In genomic region chr6:52259811-52260261, GRCm38 (mm10) we compare ENCODE assay signal across 9 mouse cellular contexts. TPM values are rescaled to one million over a fixed set of nuclear protein-coding genes. Genes with fewer than 3 reads are reported as not detected.
DNase-seq lines count a peak whose midpoint lies in the region; ATAC-seq lines count a peak whose summit lies in the region.
"Had no signal": no experiment of that assay in that cellular context is flagged by ENCODE, and none has a peak within 500 bp of the region (broad histone marks: within the 10 kb centered on the region; RNA-seq: fewer than 3 reads in every experiment).

No protein-coding gene starts in this region.

- peaks cover 96% of the 10 kb centered on the region for H3K27me3 ChIP-seq in hindbrain, embryonic 13.5 days
- H3K27me3 ChIP-seq in midbrain, embryonic 14.5 days (ENCODE audit: control insufficient read depth, insufficient read depth, low read length): peaks cover 91% of the 10 kb centered on the region
- H3K27me3 ChIP-seq: Patski had no signal

- under 1% methylated on average over 39 of the region's 39 CpGs for WGBS in hindbrain, embryonic 13.5 days
- WGBS in midbrain, embryonic 14.5 days: under 1% methylated on average over 39 of the region's 39 CpGs

- H3K4me1 ChIP-seq in hindbrain, embryonic 13.5 days (replicated peaks): peaks cover 3% of the 10 kb centered on the region
- H3K4me1 ChIP-seq in midbrain, embryonic 14.5 days (ENCODE audit: control insufficient read depth, insufficient read depth, low read length): no peaks in the 10 kb centered on the region

- no peaks in the 10 kb centered on the region for H3K9me3 ChIP-seq in hindbrain, embryonic 13.5 days
- H3K9me3 ChIP-seq in midbrain, embryonic 14.5 days (ENCODE audit: control insufficient read depth, low read length): no peaks in the 10 kb centered on the region

- DNase-seq in kidney, adult 18-20 months: peak; percentile 51
- no peak for DNase-seq in kidney, postnatal 25 days
- peak; percentile 62 for DNase-seq in ZHBTc4 (ENCODE audit: low read depth, low spot score)
- no peak for DNase-seq in midbrain, embryonic 14.5 days
- DNase-seq in right cerebral cortex, postnatal 36 days (ENCODE audit: low spot score in 2 of 2): no peak
- DNase-seq in left cerebral cortex, postnatal 14 days (ENCODE audit: low spot score in 2 of 2): no peak

- H3K27ac ChIP-seq in hindbrain, embryonic 13.5 days: no peak overlapping the region
- no peak overlapping the region for H3K27ac ChIP-seq in midbrain, embryonic 14.5 days (replicated peaks; ENCODE audit: low read depth, low read length)

- ATAC-seq in hindbrain, embryonic 13.5 days (ENCODE audit: low FRiP score): no peak
- no peak for ATAC-seq in midbrain, embryonic 14.5 days (ENCODE audit: low FRiP score, low TSS enrichment)
- ATAC-seq in megakaryocyte-erythroid progenitor cell, adult 5-6 weeks (replicated peaks; ENCODE audit: low FRiP score, low TSS enrichment, poor library complexity, severe bottlenecking): no peak

- H3K36me3 ChIP-seq in hindbrain, embryonic 13.5 days: no peaks in the 10 kb centered on the region
- no peaks in the 10 kb centered on the region for H3K36me3 ChIP-seq in midbrain, embryonic 14.5 days (ENCODE audit: control insufficient read depth, insufficient read depth, low read length)

- no peak overlapping the region for H3K9ac ChIP-seq in hindbrain, embryonic 13.5 days
- H3K9ac ChIP-seq in midbrain, embryonic 14.5 days (replicated peaks; ENCODE audit: low read length): no peak overlapping the region

- peak overlapping the region; percentile 18 for H3K4me3 ChIP-seq in hindbrain, embryonic 13.5 days
- H3K4me3 ChIP-seq in midbrain, embryonic 14.5 days (replicated peaks; ENCODE audit: low read depth, low read length): 0 out of 2 replicates have a peak overlapping the region, but pooled peaks have one; percentile 12

- intact Hi-C loops in left cerebral cortex, postnatal 14 days (cut with DNase I): loop anchor here (5.0 kb wide), 3 partner anchors 462 to 657 kb away; no protein-coding TSS in a partner anchor

- H3K4me2 ChIP-seq in hindbrain, embryonic 13.5 days: 0 out of 2 replicates have a peak overlapping the region, but pooled peaks have one; percentile 11
- H3K4me2 ChIP-seq in midbrain, embryonic 14.5 days (ENCODE audit: low read length): peak overlapping the region; percentile 36; the same call in 1 of the 2 replicates

RNA-seq across cellular contexts. Expression of gene Hoxa13, which starts 0.8 kb away (rescaled TPM):
- polyA plus RNA-seq in hindbrain, embryonic 13.5 days (2015; fragmentation: Nextera tagmentation; extraction: Ambion mirVana): not detected in 2 replicates
- not detected in 2 replicates for polyA plus RNA-seq in midbrain, embryonic 14.5 days (2014; fragmentation: Nextera tagmentation; extraction: Ambion mirVana)
- not detected for total RNA-seq in left cerebral cortex, postnatal 14 days (2021)
- not detected in 2 replicates for total RNA-seq in megakaryocyte-erythroid progenitor cell, adult 5-6 weeks (2014; fragmentation: Nextera tagmentation)
- total RNA-seq in megakaryocyte-erythroid progenitor cell, adult 5-6 weeks (2017): not detected in 2 replicates

RNA-seq across cellular contexts. Expression of gene Hoxa11, which starts 14.2 kb away (rescaled TPM):
- not detected in 2 replicates for polyA plus RNA-seq in hindbrain, embryonic 13.5 days (2015; fragmentation: Nextera tagmentation; extraction: Ambion mirVana)
- not detected in 2 replicates for polyA plus RNA-seq in midbrain, embryonic 14.5 days (2014; fragmentation: Nextera tagmentation; extraction: Ambion mirVana)
- total RNA-seq in left cerebral cortex, postnatal 14 days (2021): not detected
- total RNA-seq in megakaryocyte-erythroid progenitor cell, adult 5-6 weeks (2014; fragmentation: Nextera tagmentation): not detected in 2 replicates
- total RNA-seq in megakaryocyte-erythroid progenitor cell, adult 5-6 weeks (2017): not detected in 2 replicates

RNA-seq across cellular contexts. Expression of gene Hoxa10, which starts 19.2 kb away (rescaled TPM):
- 0.22 TPM in 1 of 2 replicates, not detected in the other for polyA plus RNA-seq in hindbrain, embryonic 13.5 days (2015; fragmentation: Nextera tagmentation; extraction: Ambion mirVana)
- not detected in 2 replicates for polyA plus RNA-seq in midbrain, embryonic 14.5 days (2014; fragmentation: Nextera tagmentation; extraction: Ambion mirVana)
- total RNA-seq in left cerebral cortex, postnatal 14 days (2021): not detected
- not detected in 2 replicates for total RNA-seq in megakaryocyte-erythroid progenitor cell, adult 5-6 weeks (2014; fragmentation: Nextera tagmentation)
- total RNA-seq in megakaryocyte-erythroid progenitor cell, adult 5-6 weeks (2017): 0.34 TPM in 1 of 2 replicates, not detected in the other

RNA-seq across cellular contexts. Expression of gene Hoxa9, which starts 28.9 kb away (rescaled TPM):
- polyA plus RNA-seq in hindbrain, embryonic 13.5 days (2015; fragmentation: Nextera tagmentation; extraction: Ambion mirVana): 0.72 and 1.3 TPM in 2 replicates
- polyA plus RNA-seq in midbrain, embryonic 14.5 days (2014; fragmentation: Nextera tagmentation; extraction: Ambion mirVana): not detected in 2 replicates
- not detected for total RNA-seq in left cerebral cortex, postnatal 14 days (2021)
- 7.6 and 9.7 TPM in 2 replicates for total RNA-seq in megakaryocyte-erythroid progenitor cell, adult 5-6 weeks (2014; fragmentation: Nextera tagmentation)
- total RNA-seq in megakaryocyte-erythroid progenitor cell, adult 5-6 weeks (2017): 10.3 and 27.1 TPM in 2 replicates

RNA-seq across cellular contexts. Expression of gene Hoxa7, which starts 38.2 kb away (rescaled TPM):
- 7.4 and 14.9 TPM in 2 replicates for polyA plus RNA-seq in hindbrain, embryonic 13.5 days (2015; fragmentation: Nextera tagmentation; extraction: Ambion mirVana)
- polyA plus RNA-seq in midbrain, embryonic 14.5 days (2014; fragmentation: Nextera tagmentation; extraction: Ambion mirVana): not detected in 2 replicates
- not detected for total RNA-seq in left cerebral cortex, postnatal 14 days (2021)
- 3.4 and 4.1 TPM in 2 replicates for total RNA-seq in megakaryocyte-erythroid progenitor cell, adult 5-6 weeks (2014; fragmentation: Nextera tagmentation)
- 2.6 and 3.1 TPM in 2 replicates for total RNA-seq in megakaryocyte-erythroid progenitor cell, adult 5-6 weeks (2017)

Comparison
In these comparisons a context has a peak if more than half of its experiments do, and no peak if none do; other contexts are left out.
1. DNase-seq: peak in kidney, adult 18-20 months (single experiment) and ZHBTc4 (single experiment); none in kidney, postnatal 25 days (0 of 2), midbrain, embryonic 14.5 days (single experiment), right cerebral cortex, postnatal 36 days (0 of 2) and left cerebral cortex, postnatal 14 days (0 of 2).